Mouse (Mus musculus) MN1 (cell line): Measurements from ENCODE around the gene Fance.

ENCODE experiments used
- DNase-seq: peaks from one replicate; pipeline ENCODE4 v3.0.0-alpha.2; 2016; ENCODE audit warnings: low spot score

The Fance gene

DNA sequence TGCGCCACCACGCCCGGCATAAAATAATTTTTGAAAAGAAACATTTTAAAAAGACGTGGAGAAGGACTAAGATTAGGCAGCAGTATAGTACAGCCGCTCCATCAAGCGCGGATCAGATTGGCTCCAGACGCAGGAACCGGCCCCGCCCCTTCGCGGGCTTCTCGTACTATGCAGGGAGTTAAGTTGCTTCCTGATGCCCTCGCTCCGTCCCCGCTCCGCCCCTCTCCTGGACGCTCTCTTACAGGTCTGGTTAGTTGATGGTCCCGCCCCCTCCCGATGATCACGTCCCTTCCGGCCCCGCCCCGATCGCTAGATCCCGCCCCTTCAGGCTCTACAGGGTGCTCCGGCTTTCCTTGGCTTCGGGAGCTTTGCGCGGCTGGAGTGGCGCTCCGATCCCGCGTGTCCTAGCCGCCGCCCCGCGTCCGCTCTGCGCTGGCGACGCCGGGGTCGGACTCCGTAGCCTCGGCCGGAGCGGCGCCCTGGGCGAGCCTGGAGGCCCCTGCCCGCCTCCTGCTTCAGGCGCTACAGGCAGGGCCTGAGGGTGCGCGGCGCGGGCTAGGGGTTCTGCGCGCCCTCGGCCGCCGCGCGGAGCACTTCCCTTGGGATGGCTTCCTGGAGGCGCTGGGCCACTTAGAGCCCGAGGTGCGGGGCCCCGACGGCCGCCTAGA lies at the start of gene Fance:
Gene Fance, plus strand, starts transcription at position 308 of the 668 bp plus-strand sequence.
- DNase-seq: peak; percentile 99

GRCm38 (mm10) chr17:28267251-28267650 lies 46.1 kb upstream of the Fance start:
- no peak for DNase-seq

GRCm38 (mm10) chr17:28270165-28270564 lies 43.2 kb upstream of the Fance start:
- DNase-seq: no peak

GRCm38 (mm10) chr17:28271537-28272266 lies 41.6 kb upstream of the Fance start:
- no peak for DNase-seq

- DNase-seq: no peak
These were observed 41.0 kb upstream of the Fance start for GRCm38 (mm10) chr17:28272281-28272680.

DNA sequence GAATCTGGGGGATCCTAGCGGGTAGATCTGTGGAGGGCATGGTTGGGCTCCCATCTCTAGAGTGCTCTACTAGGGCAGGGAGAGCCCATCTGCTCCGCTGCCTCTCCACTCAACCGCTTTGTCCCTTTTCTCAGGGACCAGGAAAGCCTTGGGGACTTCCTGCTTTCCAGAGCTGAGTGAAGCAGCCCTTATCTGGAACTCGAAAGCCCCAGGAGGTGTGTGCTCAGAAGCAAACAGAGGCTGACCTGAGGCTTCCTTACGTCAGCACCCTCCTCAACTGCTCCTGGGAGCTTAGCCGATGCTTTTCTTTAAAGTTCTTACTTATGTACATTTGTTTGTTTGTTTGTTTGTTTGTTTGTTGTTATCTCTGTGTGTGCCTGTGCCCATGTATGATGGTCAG lies 40.5 kb upstream of the Fance start:
- no peak for DNase-seq

DNA sequence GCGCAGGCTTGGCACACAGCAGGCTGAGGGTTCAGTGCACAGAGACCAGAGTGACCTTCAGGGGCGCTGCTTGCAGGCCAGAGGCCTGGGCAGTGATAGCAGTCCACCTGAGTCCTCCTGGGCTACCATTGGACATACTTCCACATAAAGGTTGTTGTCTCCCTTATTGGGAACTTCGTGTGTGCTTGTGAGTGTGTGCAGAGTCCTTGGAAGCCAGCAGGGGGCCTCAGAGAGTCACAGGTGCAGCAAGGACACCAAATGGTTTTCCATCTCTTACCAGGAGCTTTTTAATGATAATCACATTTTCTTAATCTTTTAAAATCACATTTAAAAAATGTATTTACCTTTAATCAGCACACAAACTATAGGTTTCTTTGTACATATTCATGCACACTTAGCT lies 38.6 kb upstream of the Fance start:
- DNase-seq: no peak

GRCm38 (mm10) chr17:28277226-28277625 lies 36.1 kb upstream of the Fance start:
- DNase-seq: no peak

- DNase-seq: no peak
These were observed 35.6 kb upstream of the Fance start for GRCm38 (mm10) chr17:28277721-28278120.

DNA sequence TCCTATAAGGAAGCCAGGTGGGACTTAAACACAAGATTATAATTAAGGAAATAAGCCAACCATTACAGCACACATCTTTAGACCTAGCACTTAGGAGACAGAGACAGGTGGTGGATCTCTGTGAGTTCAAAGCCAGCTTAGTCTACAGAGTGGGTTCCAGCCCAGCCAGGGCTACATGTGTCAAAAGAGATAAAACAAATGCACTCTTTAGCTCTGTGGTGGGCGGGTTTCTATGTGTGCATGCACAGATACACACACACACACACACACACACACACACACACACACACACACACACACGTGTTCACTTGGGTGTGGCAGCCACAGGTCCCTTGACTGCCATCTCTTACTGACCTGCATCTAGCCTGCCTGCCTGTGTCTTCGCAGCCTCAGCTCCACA lies 35.2 kb upstream of the Fance start:
- no peak for DNase-seq

GRCm38 (mm10) chr17:28279236-28279635 lies 34.1 kb upstream of the Fance start:
- no peak for DNase-seq

DNA sequence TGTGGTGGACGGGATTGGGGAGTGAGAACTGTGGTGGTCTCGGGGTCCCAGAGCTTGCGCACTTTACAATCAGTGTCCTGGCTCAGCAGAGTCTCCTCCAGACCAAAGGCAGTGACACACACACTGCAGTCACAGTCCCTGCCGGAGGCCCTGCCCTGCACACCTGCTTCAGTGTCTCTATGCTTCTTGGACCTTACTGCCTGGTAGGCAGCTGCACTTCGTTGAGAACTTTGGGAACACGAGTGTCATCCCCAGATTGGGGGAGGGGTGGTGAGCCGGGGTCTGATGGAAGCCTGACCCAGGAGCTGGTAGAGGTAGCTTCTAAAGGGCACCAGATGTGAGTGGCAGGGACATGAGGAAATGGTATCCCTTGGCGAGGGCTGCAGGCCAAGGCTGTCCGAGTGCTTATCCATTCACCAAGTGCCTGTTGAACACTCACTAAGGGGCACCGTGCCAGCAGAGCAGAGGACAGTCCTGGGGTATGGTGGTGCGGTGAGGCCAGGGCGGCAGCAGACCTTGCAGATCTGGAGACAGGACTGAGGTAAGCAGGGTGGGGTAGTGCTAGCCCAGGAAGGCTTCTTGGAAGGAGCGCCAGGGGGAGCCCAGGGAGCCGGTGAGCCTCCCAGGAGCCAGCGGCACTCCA lies 33.4 kb upstream of the Fance start:
- peak; percentile 86 for DNase-seq

DNA sequence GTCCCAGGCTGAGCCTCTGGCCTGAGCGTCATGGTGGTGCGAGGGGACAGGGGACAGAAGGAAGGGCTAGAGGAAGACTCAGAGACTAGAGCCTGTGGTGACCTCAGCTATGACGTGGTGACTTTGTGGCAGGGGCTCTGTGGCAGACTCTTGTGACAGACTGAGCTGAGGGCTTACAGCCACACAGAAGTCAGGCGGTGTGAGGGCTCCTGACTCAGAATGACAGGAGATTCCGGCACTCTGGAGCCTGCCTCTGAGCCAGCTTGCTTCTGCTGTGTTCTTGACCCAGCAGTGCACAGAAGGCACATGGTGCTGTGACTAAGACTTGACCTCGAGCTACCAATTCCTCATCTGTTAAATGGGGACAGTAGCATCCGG lies 32.9 kb upstream of the Fance start:
- DNase-seq: no peak

GRCm38 (mm10) chr17:28280831-28281377 lies 32.4 kb upstream of the Fance start:
- peak; percentile 32 for DNase-seq

GRCm38 (mm10) chr17:28281866-28282441 lies 31.4 kb upstream of the Fance start:
- DNase-seq: no peak

DNA sequence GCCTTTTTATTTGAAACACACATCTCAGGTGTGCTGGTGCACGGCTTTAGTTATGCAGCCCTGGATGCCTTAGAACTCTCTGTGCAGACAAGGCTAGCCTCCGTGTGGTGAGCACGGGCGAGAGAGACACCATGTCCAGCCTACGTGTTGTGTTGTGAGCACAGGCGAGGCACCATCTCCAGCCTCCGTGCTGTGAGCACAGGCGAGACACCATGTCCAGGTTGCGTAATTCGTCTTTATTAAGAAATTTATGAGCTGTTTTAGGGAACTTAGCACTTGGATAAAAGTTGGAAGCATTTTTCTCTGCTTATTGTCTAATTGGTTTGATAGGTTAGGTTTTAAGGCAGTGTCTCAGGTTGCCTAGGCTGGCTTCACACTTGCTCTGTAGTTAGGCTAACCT lies 30.1 kb upstream of the Fance start:
- DNase-seq: no peak

- no peak for DNase-seq
These were observed 27.2 kb upstream of the Fance start for GRCm38 (mm10) chr17:28286133-28286532.

GRCm38 (mm10) chr17:28286964-28287363 lies 26.4 kb upstream of the Fance start:
- no peak for DNase-seq

- DNase-seq: no peak
These were observed 25.7 kb upstream of the Fance start for GRCm38 (mm10) chr17:28287578-28287977.

GRCm38 (mm10) chr17:28287980-28288379 lies 25.3 kb upstream of the Fance start:
- peak; percentile 57 for DNase-seq

DNA sequence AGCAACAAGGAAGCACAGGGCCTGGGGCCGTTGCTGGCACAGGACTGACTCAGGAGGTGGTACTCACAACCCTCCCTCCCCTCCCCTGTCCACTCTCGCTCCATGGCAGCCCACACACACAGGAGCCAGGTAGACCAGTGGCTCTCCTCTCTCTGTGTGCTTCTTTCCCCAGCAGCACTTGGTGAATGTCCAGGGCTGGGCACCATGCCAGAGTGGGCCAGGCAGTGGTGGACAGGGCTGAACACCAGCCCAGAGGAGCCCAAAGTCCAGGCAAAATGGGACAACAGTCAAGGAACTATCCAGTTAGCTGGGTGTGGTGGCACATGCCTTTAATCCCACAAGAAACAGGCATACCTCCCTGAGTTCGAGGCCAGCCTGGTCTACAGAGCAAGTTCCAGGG lies 23.1 kb upstream of the Fance start:
- DNase-seq: peak; percentile 69

GRCm38 (mm10) chr17:28290671-28291070 lies 22.6 kb upstream of the Fance start:
- DNase-seq: no peak

DNA sequence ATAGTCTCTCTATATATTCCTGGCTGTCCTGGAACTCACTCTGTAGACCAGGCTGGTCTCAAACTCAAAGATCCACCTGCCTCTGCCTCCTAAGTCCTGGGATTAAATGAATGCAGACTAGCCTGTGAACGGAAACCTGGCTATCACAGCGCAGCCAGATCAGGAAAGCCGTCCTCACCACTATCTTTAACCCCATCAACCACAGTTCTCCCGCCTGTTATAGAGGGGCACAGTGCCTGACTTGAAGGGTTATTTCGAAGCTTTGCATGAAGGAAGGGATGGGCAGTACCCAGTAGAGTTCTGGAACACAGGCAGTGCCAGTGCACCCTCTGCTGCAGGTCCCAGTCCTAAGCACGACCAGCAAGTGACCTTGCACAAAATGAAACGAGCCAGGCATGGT lies 22.0 kb upstream of the Fance start:
- DNase-seq: no peak
